Mouse (Mus musculus) bone marrow, adult 2 months (tissue): ENCODE results near the gene Vmn1r117.
"Not testable (repeated sequence)": the region's sequence is repeated elsewhere in the genome, so short reads cannot be mapped to it uniquely, and the experiment has no call there.

Experiments used
- CTCF ChIP-seq: fragments of 200-500 bp; IDR thresholded peaks from 2 replicates; pipeline ENCODE4 v1.5.1; 2011; ENCODE audit warnings: low read length, control low read depth; ENCODE audit not compliant: control insufficient read depth, insufficient read depth
- POLR2A ChIP-seq: fragments of 200-500 bp; IDR thresholded peaks from 2 replicates; pipeline ENCODE4 v1.6.1; 2011; ENCODE audit warnings: low read depth, mild to moderate bottlenecking, control low read depth, low read length, borderline replicate concordance; ENCODE audit not compliant: control insufficient read depth

- not testable (repeated sequence) for TF ChIP-seq CTCF, POLR2A
These were observed 39.0 kb downstream of the Vmn1r117 start, which contains the start of gene Vmn1r115 for GRCm38 (mm10) chr7:20844885-20845284.
